Mouse (Mus musculus) embryonic facial prominence, embryonic 13.5 days (tissue): ENCODE results near the gene Bpi. TPM values are rescaled to one million over a fixed set of nuclear protein-coding genes. Genes with fewer than 3 reads are reported as not detected.
A peak's percentile ranks its signal among the peaks of the same experiment; 100 is the strongest.

ENCODE experiments used
- ATAC-seq: fragments of 200-750 bp; cut with Nextera tagmentation; 2 replicates; pipeline ENCODE4 v1.8.0; 2017; ENCODE audit warnings: low read depth; ENCODE audit not compliant: insufficient number of reproducible peaks, insufficient read depth, low FRiP score, low TSS enrichment
- H3K27ac ChIP-seq: fragments of 300-500 bp; sonication (generic); 2 replicates; pipeline ENCODE4 v1.5.1; 2015; ENCODE audit warnings: moderate library complexity, mild to moderate bottlenecking, inconsistent platforms
- H3K27me3 ChIP-seq: fragments of 300-500 bp; sonication (generic); 2 replicates; pipeline ENCODE4 v1.6.1; 2015; ENCODE audit warnings: mild to moderate bottlenecking, inconsistent platforms
- H3K36me3 ChIP-seq: fragments of 300-500 bp; sonication (generic); 2 replicates; pipeline ENCODE4 v1.6.1; 2015; ENCODE audit warnings: mild to moderate bottlenecking, inconsistent platforms
- H3K4me1 ChIP-seq: fragments of 300-500 bp; sonication (generic); 2 replicates; pipeline ENCODE4 v1.6.1; 2015; ENCODE audit warnings: inconsistent platforms
- H3K4me2 ChIP-seq: fragments of 300-500 bp; sonication (generic); 2 replicates; pipeline ENCODE4 v1.6.1; 2015; ENCODE audit warnings: moderate library complexity, mild to moderate bottlenecking, inconsistent platforms
- H3K4me3 ChIP-seq: fragments of 300-500 bp; sonication (generic); 2 replicates; pipeline ENCODE4 v1.5.1; 2015; ENCODE audit warnings: mild to moderate bottlenecking, inconsistent platforms
- H3K9ac ChIP-seq: fragments of 300-500 bp; sonication (generic); 2 replicates; pipeline ENCODE4 v1.6.1; 2015; ENCODE audit warnings: mild to moderate bottlenecking, inconsistent platforms
- H3K9me3 ChIP-seq: fragments of 300-500 bp; sonication (generic); 2 replicates; pipeline ENCODE4 v1.6.1; 2016; ENCODE audit warnings: inconsistent platforms
- WGBS: fragments of 180-500 bp; shearing (Covaris S2); methylation state at CpG from one replicate; pipeline ENCODE4 v1.1.7; 2015; ENCODE audit warnings: mixed read lengths; 5-methylcytosine and 5-hydroxymethylcytosine counted together
- polyA plus RNA-seq: library from polyadenylated mRNA; unstranded; fragments of >200 nt; fragmentation: Nextera tagmentation; extraction: Ambion mirVana; gene quantifications from 2 replicates; pipeline ENCODE4 v1.2.1, GENCODE M21; 2015

Bpi gene
- polyA plus RNA-seq, 1 experiment from 2014 or later: not detected

GRCm38 (mm10) chr2:158299731-158300130, 41.8 kb downstream of the Bpi start:
- no peak overlapping the region for H3K27ac ChIP-seq
- no peaks in the 10 kb centered on the region for H3K9me3 ChIP-seq
- no peak for ATAC-seq
- no peaks in the 10 kb centered on the region for H3K27me3 ChIP-seq
- no peak overlapping the region for H3K4me3 ChIP-seq
- no peak overlapping the region for H3K4me2 ChIP-seq
- no peak overlapping the region for H3K9ac ChIP-seq
- H3K36me3 ChIP-seq: no peaks in the 10 kb centered on the region
- 72% methylated on average over 4 of the region's 4 CpGs for whole genome bisulfite sequencing
- H3K4me1 ChIP-seq: no peaks in the 10 kb centered on the region

GRCm38 (mm10) chr2:158302807-158303206, 44.9 kb downstream of the Bpi start:
- H3K36me3 ChIP-seq: no peaks in the 10 kb centered on the region
- no peak overlapping the region for H3K27ac ChIP-seq
- no peaks in the 10 kb centered on the region for H3K9me3 ChIP-seq
- H3K4me1 ChIP-seq: peaks cover 13% of the 10 kb centered on the region
- WGBS: 78% methylated on average over 3 of the region's 3 CpGs
- H3K9ac ChIP-seq: no peak overlapping the region
- H3K4me2 ChIP-seq: no peak overlapping the region
- H3K4me3 ChIP-seq: no peak overlapping the region
- no peak for ATAC-seq
- H3K27me3 ChIP-seq: no peaks in the 10 kb centered on the region

- Histone ChIP-seq H3K9ac (0 out of 2 replicates have a peak within 1 kb of the TSS, but pooled peaks have one; percentile 44), H3K27ac (peak within 1 kb of the TSS; percentile 78), H3K9me3 (no peaks in the 10 kb centered on the region), H3K4me1 (peaks cover 13% of the 10 kb centered on the region), H3K27me3 (no peaks in the 10 kb centered on the region), H3K4me3 (no peak within 1 kb of the TSS), H3K4me2 (peak within 1 kb of the TSS; percentile 22), H3K36me3 (no peaks in the 10 kb centered on the region)
- ATAC-seq: peak; percentile 60; the same call in 1 of the 2 replicates
- WGBS: 47% methylated on average over 13 of the region's 13 CpGs
Measured at GRCm38 (mm10) chr2:158305948-158306695, 48.2 kb downstream of the Bpi start, which contains the start of gene Lbp. Gene Lbp (plus strand): TSS chr2:158306493.

DNA sequence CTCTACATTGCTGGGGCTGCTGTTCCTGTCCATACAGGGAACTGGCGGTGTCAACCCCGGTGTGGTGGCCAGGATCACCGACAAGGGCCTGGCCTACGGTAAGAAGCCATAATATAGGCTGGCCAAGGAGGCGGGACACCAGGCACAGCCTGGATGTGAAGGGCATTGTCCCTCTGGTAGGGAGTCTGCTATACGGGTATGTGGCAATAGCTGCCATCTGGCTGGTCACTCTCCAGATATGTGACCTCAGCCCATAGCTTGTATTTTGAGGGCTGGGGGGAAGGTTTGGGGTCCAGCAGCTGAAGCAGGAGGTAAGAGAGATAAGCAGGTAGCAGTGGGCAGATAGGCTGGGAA, 48.8 kb downstream of the Bpi start:
- H3K9ac ChIP-seq: 0 out of 2 replicates have a peak overlapping the region, but pooled peaks have one; percentile 44
- H3K36me3 ChIP-seq: no peaks in the 10 kb centered on the region
- 35% methylated on average over 6 of the region's 6 CpGs for WGBS
- ATAC-seq: no peak
- peak overlapping the region; percentile 22 for H3K4me2 ChIP-seq
- H3K27ac ChIP-seq: peak overlapping the region; percentile 78
- H3K27me3 ChIP-seq: no peaks in the 10 kb centered on the region
- peaks cover 13% of the 10 kb centered on the region for H3K4me1 ChIP-seq
- no peak overlapping the region for H3K4me3 ChIP-seq
- H3K9me3 ChIP-seq: no peaks in the 10 kb centered on the region

GRCm38 (mm10) chr2:158308276-158308675, 50.4 kb downstream of the Bpi start:
- ATAC-seq: no peak

GRCm38 (mm10) chr2:158313089-158313488, 55.2 kb downstream of the Bpi start:
- 63% methylated on average over 1 of the region's 1 CpGs for WGBS
- Histone ChIP-seq H3K27ac (no peak overlapping the region), H3K27me3 (no peaks in the 10 kb centered on the region), H3K4me2 (no peak overlapping the region), H3K9me3 (no peaks in the 10 kb centered on the region), H3K4me3 (no peak overlapping the region), H3K4me1 (no peaks in the 10 kb centered on the region), H3K36me3 (no peaks in the 10 kb centered on the region), H3K9ac (no peak overlapping the region)
- no peak for ATAC-seq

More at GRCm38 (mm10) chr2:158308276-158308675, 50.4 kb downstream of the Bpi start:
- Histone ChIP-seq H3K27ac (no peak overlapping the region), H3K36me3 (no peaks in the 10 kb centered on the region), H3K4me1 (peaks cover 13% of the 10 kb centered on the region), H3K9ac (no peak overlapping the region), H3K4me3 (no peak overlapping the region), H3K27me3 (no peaks in the 10 kb centered on the region), H3K9me3 (no peaks in the 10 kb centered on the region), H3K4me2 (no peak overlapping the region)
- WGBS: 51% methylated on average over 5 of the region's 5 CpGs

- no peaks in the 10 kb centered on the region for H3K36me3 ChIP-seq
- no peaks in the 10 kb centered on the region for H3K27me3 ChIP-seq
- H3K4me2 ChIP-seq: no peak overlapping the region
- H3K9me3 ChIP-seq: no peaks in the 10 kb centered on the region
- no peak overlapping the region for H3K9ac ChIP-seq
- no peaks in the 10 kb centered on the region for H3K4me1 ChIP-seq
- no peak for ATAC-seq
- WGBS: 73% methylated on average over 8 of the region's 8 CpGs
- no peak overlapping the region for H3K4me3 ChIP-seq
- no peak overlapping the region for H3K27ac ChIP-seq
Measured at GRCm38 (mm10) chr2:158316371-158316770, 58.5 kb downstream of the Bpi start.

DNA sequence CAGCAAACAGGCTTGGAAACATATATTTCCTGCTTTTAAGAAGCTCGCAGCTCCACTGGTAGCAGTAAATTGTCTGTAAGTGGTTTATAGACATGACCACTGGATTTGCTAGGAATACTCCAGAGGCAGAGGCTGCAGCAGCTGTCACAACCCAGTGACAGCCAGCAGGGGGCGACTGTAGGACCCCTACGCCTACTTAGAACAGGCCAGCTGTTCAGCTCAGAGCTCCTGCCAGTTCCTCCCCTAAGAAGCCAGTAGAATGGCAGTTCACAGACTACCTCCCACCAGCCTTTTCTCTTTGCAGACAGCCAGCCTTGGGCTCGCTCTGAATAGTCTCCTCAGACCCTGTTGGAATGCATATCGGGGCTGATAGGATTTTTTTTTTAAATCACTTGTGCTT, 59.1 kb downstream of the Bpi start:
- no peaks in the 10 kb centered on the region for H3K4me1 ChIP-seq
- no peaks in the 10 kb centered on the region for H3K9me3 ChIP-seq
- no peak overlapping the region for H3K4me3 ChIP-seq
- H3K27ac ChIP-seq: no peak overlapping the region
- 17% methylated on average over 5 of the region's 5 CpGs for WGBS
- no peaks in the 10 kb centered on the region for H3K27me3 ChIP-seq
- no peaks in the 10 kb centered on the region for H3K36me3 ChIP-seq
- no peak overlapping the region for H3K9ac ChIP-seq
- no peak for ATAC-seq
- no peak overlapping the region for H3K4me2 ChIP-seq

GRCm38 (mm10) chr2:158321596-158321995, 63.7 kb downstream of the Bpi start:
- Histone ChIP-seq H3K27ac (no peak overlapping the region), H3K4me3 (no peak overlapping the region), H3K36me3 (no peaks in the 10 kb centered on the region), H3K9ac (no peak overlapping the region), H3K9me3 (no peaks in the 10 kb centered on the region), H3K27me3 (no peaks in the 10 kb centered on the region), H3K4me2 (no peak overlapping the region), H3K4me1 (no peaks in the 10 kb centered on the region)
- 91% methylated on average over 6 of the region's 6 CpGs for WGBS
- no peak for ATAC-seq

DNA sequence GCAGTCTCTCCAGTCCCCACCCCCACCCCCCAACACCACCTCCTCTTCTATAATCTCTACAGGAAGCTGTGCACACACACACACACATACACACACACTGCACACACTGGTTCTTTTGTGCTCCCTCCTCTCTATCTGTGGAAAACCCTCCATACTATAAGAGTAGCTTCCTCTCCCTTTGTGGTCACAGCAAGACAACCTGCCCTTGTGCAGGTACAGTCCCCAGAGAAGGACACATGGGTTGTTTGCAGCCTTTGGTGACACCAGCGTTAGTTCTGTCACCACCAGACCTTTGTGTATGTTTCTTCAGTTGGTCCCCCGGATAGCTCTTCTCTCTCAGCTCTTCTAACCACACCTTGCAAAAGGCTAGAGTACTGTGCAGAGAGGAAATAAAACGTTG, 65.0 kb downstream of the Bpi start:
- WGBS: 70% methylated on average over 3 of the region's 3 CpGs
- Histone ChIP-seq H3K9ac (no peak overlapping the region), H3K4me3 (no peak overlapping the region), H3K4me2 (no peak overlapping the region), H3K9me3 (no peaks in the 10 kb centered on the region), H3K27me3 (no peaks in the 10 kb centered on the region), H3K27ac (no peak overlapping the region), H3K36me3 (no peaks in the 10 kb centered on the region), H3K4me1 (no peaks in the 10 kb centered on the region)
- ATAC-seq: no peak

- Histone ChIP-seq H3K27ac (no peak overlapping the region), H3K4me2 (peak overlapping the region; percentile 7; the same call in 1 of the 2 replicates), H3K9me3 (no peaks in the 10 kb centered on the region), H3K9ac (no peak overlapping the region), H3K4me1 (no peaks in the 10 kb centered on the region), H3K27me3 (no peaks in the 10 kb centered on the region), H3K36me3 (no peaks in the 10 kb centered on the region), H3K4me3 (no peak overlapping the region)
- ATAC-seq: no peak
- WGBS: 54% methylated on average over 10 of the region's 10 CpGs
Measured at GRCm38 (mm10) chr2:158324531-158325190, 66.8 kb downstream of the Bpi start.

GRCm38 (mm10) chr2:158325609-158326008, 67.7 kb downstream of the Bpi start:
- Histone ChIP-seq H3K4me2 (no peak overlapping the region), H3K27me3 (no peaks in the 10 kb centered on the region), H3K36me3 (no peaks in the 10 kb centered on the region), H3K4me1 (no peaks in the 10 kb centered on the region), H3K9me3 (no peaks in the 10 kb centered on the region), H3K27ac (no peak overlapping the region), H3K4me3 (no peak overlapping the region), H3K9ac (no peak overlapping the region)
- ATAC-seq: no peak
- WGBS: 85% methylated on average over 8 of the region's 8 CpGs
